Mouse (Mus musculus) megakaryocyte, embryonic 14.5 days (primary cell): ENCODE data around the gene Med22.

Experiments
- FLI1 ChIP-seq: IDR thresholded peaks from 2 replicates; pipeline ENCODE4 v1.6.1; 2012; ENCODE audit warnings: low read length, inconsistent platforms, mixed read lengths
- GATA1 ChIP-seq: IDR thresholded peaks from 3 replicates; pipeline ENCODE4 v1.6.1; 2012; ENCODE audit warnings: mixed read lengths, low read length, inconsistent platforms, borderline replicate concordance

GRCm38 (mm10) chr2:26916738-26917137 lies 6.3 kb upstream of the Med22 start:
- TF ChIP-seq GATA1 = no peak
- no peak for TF ChIP-seq FLI1
